Mouse (Mus musculus) bone marrow macrophage, adult 2 months (primary cell): Measurements from ENCODE around the gene Nmt1.

Experiments used
- CTCF ChIP-seq: IDR thresholded peaks from 2 replicates; pipeline ENCODE4 v1.5.1; 2012; ENCODE audit warnings: low read depth, mild to moderate bottlenecking, low read length, moderate library complexity
- POLR2A ChIP-seq: IDR thresholded peaks from 2 replicates; pipeline ENCODE4 v1.6.1; 2012; ENCODE audit warnings: mild to moderate bottlenecking, low read depth, low read length, borderline replicate concordance

- no peak for TF ChIP-seq POLR2A
- no peak for TF ChIP-seq CTCF
Observed at GRCm38 (mm10) chr11:102999317-102999970, 28.5 kb upstream of the Nmt1 start.
